Mouse (Mus musculus): Measurements from ENCODE around the gene Pigg. TPM values are rescaled to one million over a fixed set of nuclear protein-coding genes. Genes with fewer than 3 reads are reported as not detected.

Pigg gene
- polyA plus RNA-seq, 1 experiment from 2014 or later, result 5.8 TPM

DNA sequence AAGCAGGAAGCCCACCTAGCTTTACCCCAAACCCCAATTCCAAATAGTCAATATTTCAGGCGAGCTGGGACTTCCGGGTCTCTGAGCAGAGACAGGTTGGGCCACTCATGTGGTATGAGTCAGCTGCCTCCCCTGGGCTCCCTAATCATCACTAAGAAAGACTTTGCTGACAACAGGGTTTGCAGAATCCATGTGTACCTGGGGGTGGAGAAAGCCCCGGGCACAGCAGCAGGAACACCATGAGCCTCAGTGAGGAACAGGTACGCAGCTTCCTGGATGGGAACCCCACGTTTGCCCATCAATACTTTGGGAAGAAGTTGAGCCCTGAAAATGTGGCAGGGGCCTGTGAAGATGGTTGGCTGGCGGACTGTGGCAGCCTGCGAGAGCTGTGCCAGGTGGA, 75.8 kb downstream of the Pigg start, which contains the start of gene Pde6b:
TSS of gene Pde6b (plus strand) at position 191 of the 400 bp plus-strand sequence.
- H3K4me2 ChIP-seq (replicated peaks), result no peak within 1 kb of the TSS
- no peaks in the 10 kb centered on the region for H3K4me1 ChIP-seq
- no peaks in the 10 kb centered on the region for H3K27me3 ChIP-seq (replicated peaks)
- H3K9me3 ChIP-seq, result no peaks in the 10 kb centered on the region
- H3K27ac ChIP-seq, result no peak within 1 kb of the TSS
- no peak within 1 kb of the TSS for H3K4me3 ChIP-seq
- no peak within 1 kb of the TSS for H3K9ac ChIP-seq
- ATAC-seq (ENCODE audit: low FRiP score, low read depth), result no peak
- H3K36me3 ChIP-seq, result no peaks in the 10 kb centered on the region
- 83% methylated on average over 7 of the region's 7 CpGs for WGBS

DNA sequence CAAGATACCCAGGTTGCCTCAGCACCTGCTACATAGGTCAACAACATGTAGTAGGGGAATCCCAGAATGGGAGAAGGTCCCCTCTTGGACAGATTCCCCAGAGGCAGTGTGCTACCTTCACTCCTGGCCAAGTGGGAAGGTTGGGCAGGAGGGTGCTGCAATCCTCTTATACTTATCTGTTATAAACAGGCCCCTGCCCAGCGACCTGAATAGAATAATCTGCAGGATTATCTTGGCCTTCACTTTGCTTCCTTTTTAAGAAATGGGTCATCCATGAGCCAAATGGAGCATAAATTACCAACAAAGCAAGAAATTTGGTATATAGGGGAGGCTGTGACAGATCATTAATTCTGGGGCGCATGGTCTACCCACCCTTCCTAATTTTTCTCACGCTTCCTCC, 77.3 kb downstream of the Pigg start:
- no peaks in the 10 kb centered on the region for H3K36me3 ChIP-seq
- H3K27ac ChIP-seq, result no peak overlapping the region
- H3K4me3 ChIP-seq, result no peak overlapping the region
- no peak overlapping the region for H3K4me2 ChIP-seq (replicated peaks)
- no peaks in the 10 kb centered on the region for H3K27me3 ChIP-seq (replicated peaks)
- ATAC-seq (ENCODE audit: low FRiP score, low read depth), result no peak
- no peak overlapping the region for H3K9ac ChIP-seq
- H3K4me1 ChIP-seq, result no peaks in the 10 kb centered on the region
- 77% methylated on average over 3 of the region's 3 CpGs for WGBS
- H3K9me3 ChIP-seq, result no peaks in the 10 kb centered on the region

Other genes with a start within 250 kb of the Pigg start
- 124 and 132 TPM in 2 replicates for gene Mtf2, start 246.9 kb upstream of the Pigg start, polyA plus RNA-seq (2016; fragmentation: Nextera tagmentation; extraction: Ambion mirVana)
- gene Tmed5, start 180.0 kb upstream of the Pigg start, polyA plus RNA-seq (2016; fragmentation: Nextera tagmentation; extraction: Ambion mirVana), result 25.5 and 27.7 TPM in 2 replicates
- 6.8 and 8.4 TPM in 2 replicates for gene Ccdc18, start 179.7 kb upstream of the Pigg start, polyA plus RNA-seq (2016; fragmentation: Nextera tagmentation; extraction: Ambion mirVana)
- 47.0 and 49.1 TPM in 2 replicates for gene Dr1, start 43.7 kb upstream of the Pigg start, polyA plus RNA-seq (2016; fragmentation: Nextera tagmentation; extraction: Ambion mirVana)
- 0.45 and 0.51 TPM in 2 replicates for gene Gm42517, start 55.3 kb downstream of the Pigg start, polyA plus RNA-seq (2016; fragmentation: Nextera tagmentation; extraction: Ambion mirVana)
- 0.75 TPM in 1 of 2 replicates, not detected in the other for gene Pde6b, start 75.8 kb downstream of the Pigg start, polyA plus RNA-seq (2016; fragmentation: Nextera tagmentation; extraction: Ambion mirVana)
- 438 and 460 TPM in 2 replicates for gene Atp5k, start 121.8 kb downstream of the Pigg start, polyA plus RNA-seq (2016; fragmentation: Nextera tagmentation; extraction: Ambion mirVana)
- gene Mfsd7a, start 136.3 kb downstream of the Pigg start, polyA plus RNA-seq (2016; fragmentation: Nextera tagmentation; extraction: Ambion mirVana), result 0.08 and 0.16 TPM in 2 replicates
- 34.2 and 35.8 TPM in 2 replicates for gene Pcgf3, start 148.6 kb downstream of the Pigg start, polyA plus RNA-seq (2016; fragmentation: Nextera tagmentation; extraction: Ambion mirVana)
- gene Cplx1, start 237.4 kb downstream of the Pigg start, polyA plus RNA-seq (2016; fragmentation: Nextera tagmentation; extraction: Ambion mirVana), result 37.4 and 41.3 TPM in 2 replicates

Data from neural tube, embryonic 12.5 days (tissue).